Comparison of ENCODE assay signal across 8 mouse cellular contexts in genomic region chr1:181143950-181144836, GRCm38 (mm10). TPM values are rescaled to one million over a fixed set of nuclear protein-coding genes. Genes with fewer than 3 reads are reported as not detected.
A peak's percentile ranks its signal among the peaks of the same experiment; 100 is the strongest.
DNase-seq lines count a peak whose midpoint lies in the region; ATAC-seq lines count a peak whose summit lies in the region.

Gene Nvl, minus strand, starts transcription at chr1:181144204.
Gene Cnih4, plus strand, starts transcription at chr1:181144693.

- H3K4me3 ChIP-seq in heart, embryonic 10.5 days = peak within 1 kb of the TSS; percentile 94
- H3K4me3 ChIP-seq in kidney, embryonic 15.5 days (replicated peaks) = peak within 1 kb of the TSS; percentile 78

- peak within 1 kb of the TSS; percentile 71 for H3K4me2 ChIP-seq in kidney, embryonic 15.5 days

- under 1% methylated on average over 52 of the region's 52 CpGs for WGBS in heart, embryonic 10.5 days
- under 1% methylated on average over 52 of the region's 52 CpGs for WGBS in kidney, embryonic 15.5 days

- peaks cover 28% of the 10 kb centered on the region for H3K36me3 ChIP-seq in heart, embryonic 10.5 days
- H3K36me3 ChIP-seq in kidney, embryonic 15.5 days = peaks cover 26% of the 10 kb centered on the region

- peak within 1 kb of the TSS; percentile 89 for H3K27ac ChIP-seq in heart, embryonic 10.5 days
- H3K27ac ChIP-seq in kidney, embryonic 15.5 days = peak within 1 kb of the TSS; percentile 95

- no peaks in the 10 kb centered on the region for H3K9me3 ChIP-seq in heart, embryonic 10.5 days
- H3K9me3 ChIP-seq in kidney, embryonic 15.5 days (replicated peaks) = no peaks in the 10 kb centered on the region

- peak within 1 kb of the TSS; percentile 77 for H3K9ac ChIP-seq in kidney, embryonic 15.5 days

- peak; percentile 93 to 94 for DNase-seq in B cell, adult 2 months
- DNase-seq in brain, adult 2 months (ENCODE audit: low read depth, low spot score) = peak; percentile 99
- DNase-seq in heart, embryonic 10.5 days (ENCODE audit: low spot score) = peak; percentile 99
- peak; percentile 94 for DNase-seq in liver
- peak; percentile 90 to 97 for DNase-seq in spleen, postnatal 4 days (ENCODE audit: low spot score in 2 of 2)

- H3K27me3 ChIP-seq in heart, embryonic 10.5 days (ENCODE audit: insufficient read depth, poor library complexity, severe bottlenecking) = no peaks in the 10 kb centered on the region
- H3K27me3 ChIP-seq in kidney, embryonic 15.5 days = no peaks in the 10 kb centered on the region

- ATAC-seq in erythroblast, adult 5-6 weeks (replicated peaks; ENCODE audit: low FRiP score, poor library complexity, severe bottlenecking) = peak; percentile 94
- peak; percentile 100 for ATAC-seq in kidney, embryonic 15.5 days (replicated peaks; ENCODE audit: low FRiP score)
- ATAC-seq in monocyte, adult 5-6 weeks (replicated peaks; ENCODE audit: insufficient number of reproducible peaks, low FRiP score, low TSS enrichment, poor library complexity, severe bottlenecking) = peak; percentile 91

- H3K4me1 ChIP-seq in heart, embryonic 10.5 days = peaks cover 14% of the 10 kb centered on the region
- H3K4me1 ChIP-seq in kidney, embryonic 15.5 days = peaks cover 19% of the 10 kb centered on the region

RNA-seq across cellular contexts. Expression of gene Nvl, which starts in this region (rescaled TPM):
- total RNA-seq in erythroblast, adult 5-6 weeks (2015; ENCODE audit: low replicate concordance) = 6.5 and 12.7 TPM in 2 replicates
- 10.1 and 11.4 TPM in 2 replicates for total RNA-seq in erythroblast, adult 5-6 weeks (2017; ENCODE audit: low replicate concordance)
- 26.1 and 33.5 TPM in 2 replicates for polyA plus RNA-seq in heart, embryonic 10.5 days (2016; fragmentation: Nextera tagmentation; extraction: Ambion mirVana)
- 38.3 and 38.5 TPM in 2 replicates for polyA plus RNA-seq in kidney, embryonic 15.5 days (2015; fragmentation: Nextera tagmentation; extraction: Ambion mirVana)
- total RNA-seq in monocyte, adult 5-6 weeks (2017) = 14.4 to 23.4 TPM (median 16.9 TPM) in 3 replicates

RNA-seq across cellular contexts. Expression of gene Cnih4, which starts in this region (rescaled TPM):
- 21.5 and 49.3 TPM in 2 replicates for total RNA-seq in erythroblast, adult 5-6 weeks (2015; ENCODE audit: low replicate concordance)
- 13.2 and 39.6 TPM in 2 replicates for total RNA-seq in erythroblast, adult 5-6 weeks (2017; ENCODE audit: low replicate concordance)
- polyA plus RNA-seq in heart, embryonic 10.5 days (2016; fragmentation: Nextera tagmentation; extraction: Ambion mirVana) = 150 and 166 TPM in 2 replicates
- polyA plus RNA-seq in kidney, embryonic 15.5 days (2015; fragmentation: Nextera tagmentation; extraction: Ambion mirVana) = 120 and 136 TPM in 2 replicates
- total RNA-seq in monocyte, adult 5-6 weeks (2017) = 40.8 to 110 TPM (median 110 TPM) in 3 replicates

Comparison
In these comparisons a context has a peak if more than half of its experiments do, and no peak if none do; other contexts are left out.
1. Peak in every context shown above with its lines: DNase-seq, ATAC-seq, H3K4me3 ChIP-seq and H3K27ac ChIP-seq.